7 mouse cellular contexts compared by ENCODE assay signal in genomic region chr3:89281579-89282290, GRCm38 (mm10). TPM values are rescaled to one million over a fixed set of nuclear protein-coding genes. Genes with fewer than 3 reads are reported as not detected.
DNase-seq lines count a peak whose midpoint lies in the region; ATAC-seq and TF ChIP-seq lines count a peak whose summit lies in the region.

No protein-coding gene starts in this region.

- no peaks in the 10 kb centered on the region for H3K27me3 ChIP-seq in limb, embryonic 15.5 days
- H3K27me3 ChIP-seq in midbrain, embryonic 16.5 days (ENCODE audit: control insufficient read depth, insufficient read depth, low read depth, low read length) = 0 out of 2 replicates have a peak, but pooled peaks cover 4% of the 10 kb centered on the region
- peaks cover 11% of the 10 kb centered on the region; the same call in 1 of the 2 replicates for H3K27me3 ChIP-seq in spleen, adult 2 months (ENCODE audit: control insufficient read depth, insufficient read depth, low read length)

- peaks cover 55% of the 10 kb centered on the region for H3K4me1 ChIP-seq in limb, embryonic 15.5 days
- peaks cover 21% of the 10 kb centered on the region for H3K4me1 ChIP-seq in midbrain, embryonic 16.5 days (ENCODE audit: control insufficient read depth, insufficient read depth, low read length)
- H3K4me1 ChIP-seq in spleen, adult 2 months (ENCODE audit: control insufficient read depth, insufficient read depth, insufficient read length) = peaks cover 17% of the 10 kb centered on the region; the same call in 1 of the 2 replicates

- 0 out of 2 replicates have a peak overlapping the region, but pooled peaks have one; percentile 66 for H3K9ac ChIP-seq in limb, embryonic 15.5 days
- H3K9ac ChIP-seq in midbrain, embryonic 16.5 days (ENCODE audit: low read depth, low read length) = no peak overlapping the region; the same call in 1 of the 2 replicates

- H3K36me3 ChIP-seq in limb, embryonic 15.5 days = no peaks in the 10 kb centered on the region
- H3K36me3 ChIP-seq in midbrain, embryonic 16.5 days (ENCODE audit: control insufficient read depth, insufficient read depth, low read length) = no peaks in the 10 kb centered on the region
- no peaks in the 10 kb centered on the region for H3K36me3 ChIP-seq in spleen, adult 2 months (ENCODE audit: control insufficient read depth, insufficient read depth, low read length)

- H3K27ac ChIP-seq in limb, embryonic 15.5 days = peak overlapping the region; percentile 90
- no peak overlapping the region for H3K27ac ChIP-seq in midbrain, embryonic 16.5 days (ENCODE audit: low read length)
- no peak overlapping the region for H3K27ac ChIP-seq in spleen, adult 2 months (ENCODE audit: insufficient read depth, low read length)

- H3K9me3 ChIP-seq in limb, embryonic 15.5 days = no peaks in the 10 kb centered on the region
- no peaks in the 10 kb centered on the region for H3K9me3 ChIP-seq in midbrain, embryonic 16.5 days (replicated peaks; ENCODE audit: control insufficient read depth, low read length, poor library complexity, severe bottlenecking)

- DNase-seq in adrenal gland, adult 8-10 months = peak; percentile 73
- peak; percentile 73 for DNase-seq in embryo, embryonic 11.5 days (ENCODE audit: low read depth, low spot score)
- peak; percentile 89 to 95 for DNase-seq in heart, adult 18-20 months
- DNase-seq in kidney, adult 18-20 months = peak; percentile 88
- peak; percentile 60 to 84 for DNase-seq in spleen, adult 2 months (ENCODE audit: low read depth in 1 of 2, low spot score in 2 of 2)

- peak overlapping the region; percentile 94 for H3K4me2 ChIP-seq in limb, embryonic 15.5 days
- peak overlapping the region; percentile 95 for H3K4me2 ChIP-seq in midbrain, embryonic 16.5 days (ENCODE audit: low read length)

- no peak for ATAC-seq in limb, embryonic 15.5 days (ENCODE audit: insufficient number of reproducible peaks, low FRiP score, low TSS enrichment, low read depth)
- ATAC-seq in midbrain, embryonic 16.5 days = no peak

- peak overlapping the region; percentile 58 for H3K4me3 ChIP-seq in limb, embryonic 15.5 days
- peak overlapping the region; percentile 52; the same call in 1 of the 2 replicates for H3K4me3 ChIP-seq in midbrain, embryonic 16.5 days (ENCODE audit: low read depth, low read length)
- H3K4me3 ChIP-seq in spleen, adult 2 months (ENCODE audit: extremely low read depth, insufficient read depth, insufficient read length) = no peak overlapping the region

- 12% methylated on average over 20 of the region's 20 CpGs for WGBS in limb, embryonic 15.5 days
- 11% methylated on average over 20 of the region's 20 CpGs for WGBS in midbrain, embryonic 16.5 days
- whole genome bisulfite sequencing in spleen, adult 2 months = 21% methylated on average over 20 of the region's 20 CpGs

- no peak for TF ChIP-seq POLR2A in spleen, adult 2 months (IDR thresholded peaks at IDR 0.05; ENCODE audit: low read depth, low read length)

- peak; percentile 98 for TF ChIP-seq CTCF in spleen, adult 2 months (IDR thresholded peaks at IDR 0.05; ENCODE audit: extremely low read depth, insufficient read depth, insufficient read length, insufficient replicate concordance)

RNA-seq across cellular contexts. Expression of gene Efna1, which starts 0.8 kb away (rescaled TPM):
- 10 to 100 TPM; 15.9 to 28.0 (median 21.0) TPM for total RNA-seq in adrenal gland, adult 8-10 months (2022)
- total RNA-seq in heart, adult 18-20 months (2021) = 10 to 100 TPM; 22.5 to 23.8 TPM
- 59.6 and 64.2 TPM in 2 replicates for polyA plus RNA-seq in limb, embryonic 15.5 days (2015; fragmentation: Nextera tagmentation; extraction: Ambion mirVana)
- polyA plus RNA-seq in midbrain, embryonic 16.5 days (2015; fragmentation: Nextera tagmentation; extraction: Ambion mirVana) = 6.8 and 7.4 TPM in 2 replicates
- polyA plus RNA-seq in spleen, adult 2 months (2012; rRNA removed) = 5.3 and 5.9 TPM in 2 replicates

RNA-seq across cellular contexts. Expression of gene Slc50a1, which starts 11.4 kb away (rescaled TPM):
- 10 to 100 TPM; 54.2 to 80.1 (median 64.9) TPM for total RNA-seq in adrenal gland, adult 8-10 months (2022)
- 10 to 100 TPM; 15.6 to 21.6 TPM for total RNA-seq in heart, adult 18-20 months (2021)
- 91.9 and 92.8 TPM in 2 replicates for polyA plus RNA-seq in limb, embryonic 15.5 days (2015; fragmentation: Nextera tagmentation; extraction: Ambion mirVana)
- 40.2 and 41.3 TPM in 2 replicates for polyA plus RNA-seq in midbrain, embryonic 16.5 days (2015; fragmentation: Nextera tagmentation; extraction: Ambion mirVana)
- 207 and 266 TPM in 2 replicates for polyA plus RNA-seq in spleen, adult 2 months (2012; rRNA removed)

RNA-seq across cellular contexts. Expression of gene Dpm3, which starts 22.6 kb away (rescaled TPM):
- 100 to 1,000 TPM; 123 to 156 (median 136) TPM for total RNA-seq in adrenal gland, adult 8-10 months (2022)
- total RNA-seq in heart, adult 18-20 months (2021) = 10 to 100 TPM; 54.1 to 54.7 TPM
- 131 and 161 TPM in 2 replicates for polyA plus RNA-seq in limb, embryonic 15.5 days (2015; fragmentation: Nextera tagmentation; extraction: Ambion mirVana)
- 60.4 and 64.5 TPM in 2 replicates for polyA plus RNA-seq in midbrain, embryonic 16.5 days (2015; fragmentation: Nextera tagmentation; extraction: Ambion mirVana)
- 231 and 419 TPM in 2 replicates for polyA plus RNA-seq in spleen, adult 2 months (2012; rRNA removed)

RNA-seq across cellular contexts. Expression of gene Trim46, which starts 35.6 kb away (rescaled TPM):
- 1 to 10 TPM; 2.8 to 4.5 (median 3.8) TPM for total RNA-seq in adrenal gland, adult 8-10 months (2022)
- under 1 TPM; 0.37 to 0.98 TPM for total RNA-seq in heart, adult 18-20 months (2021)
- 4.0 and 4.7 TPM in 2 replicates for polyA plus RNA-seq in limb, embryonic 15.5 days (2015; fragmentation: Nextera tagmentation; extraction: Ambion mirVana)
- polyA plus RNA-seq in midbrain, embryonic 16.5 days (2015; fragmentation: Nextera tagmentation; extraction: Ambion mirVana) = 90.3 and 91.2 TPM in 2 replicates
- 3.6 and 5.4 TPM in 2 replicates for polyA plus RNA-seq in spleen, adult 2 months (2012; rRNA removed)

RNA-seq across cellular contexts. Expression of gene Krtcap2, which starts 36.0 kb away (rescaled TPM):
- total RNA-seq in adrenal gland, adult 8-10 months (2022) = 100 to 1,000 TPM; 131 to 144 (median 135) TPM
- total RNA-seq in heart, adult 18-20 months (2021) = 10 to 100 TPM; 64.8 to 89.2 TPM
- polyA plus RNA-seq in limb, embryonic 15.5 days (2015; fragmentation: Nextera tagmentation; extraction: Ambion mirVana) = 307 and 334 TPM in 2 replicates
- polyA plus RNA-seq in midbrain, embryonic 16.5 days (2015; fragmentation: Nextera tagmentation; extraction: Ambion mirVana) = 195 TPM in 2 replicates
- polyA plus RNA-seq in spleen, adult 2 months (2012; rRNA removed) = 93.5 and 129 TPM in 2 replicates
